Comparison of ENCODE assay signal across 9 mouse cellular contexts in the genomic region with DNA sequence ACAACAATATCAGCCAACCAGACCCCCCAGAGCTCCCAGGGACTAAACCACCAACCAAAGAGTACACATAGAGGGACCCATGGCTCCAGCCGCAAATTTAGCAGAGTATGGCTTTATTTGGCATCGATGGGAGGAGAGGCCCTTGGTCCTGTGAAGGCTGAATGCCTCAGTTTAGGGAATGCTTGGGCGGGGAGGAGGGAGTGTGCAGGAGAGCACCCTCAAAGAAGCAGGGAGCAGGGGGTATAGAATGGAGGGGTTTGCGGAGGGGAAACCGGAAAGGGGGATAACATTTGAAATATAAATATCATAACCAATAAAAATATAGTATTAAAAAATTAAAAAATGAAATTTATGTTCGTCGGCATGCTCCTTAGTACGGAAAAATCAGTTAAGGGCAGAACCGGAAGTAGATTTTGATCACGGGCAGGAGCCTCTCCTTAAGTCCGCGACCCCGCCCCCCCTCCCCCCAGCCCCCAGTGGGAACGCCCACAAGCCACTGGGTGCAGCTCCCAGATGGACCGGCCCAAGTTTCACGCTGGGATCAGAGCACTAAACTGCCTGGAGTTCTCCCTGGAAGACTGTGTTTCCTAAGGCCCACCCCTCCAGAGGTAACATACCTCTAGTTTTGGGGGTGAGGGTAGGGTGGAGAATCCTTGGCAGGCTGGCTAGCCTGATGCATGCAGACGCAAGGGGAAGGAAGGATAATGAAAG. TPM values are rescaled to one million over a fixed set of nuclear protein-coding genes. Genes with fewer than 3 reads are reported as not detected.
DNase-seq lines count a peak whose midpoint lies in the region; ATAC-seq lines count a peak whose summit lies in the region.
"Had no signal": no experiment of that assay in that cellular context is flagged by ENCODE, and none has a peak within 500 bp of the region (broad histone marks: within the 10 kb centered on the region; RNA-seq: fewer than 3 reads in every experiment).

No protein-coding gene starts in this region.

- ATAC-seq in lung, embryonic 15.5 days (ENCODE audit: borderline replicate concordance, extremely low read depth, low FRiP score, low TSS enrichment), result peak; percentile 77
- no peak for ATAC-seq in hindbrain, embryonic 11.5 days (ENCODE audit: low FRiP score)
- no peak for ATAC-seq in liver, embryonic 16.5 days (ENCODE audit: low read depth)
- ATAC-seq in stomach, embryonic 16.5 days (ENCODE audit: insufficient read depth, low FRiP score), result no peak

- no peaks in the 10 kb centered on the region for H3K27me3 ChIP-seq in lung, embryonic 15.5 days
- H3K27me3 ChIP-seq in hindbrain, embryonic 11.5 days (ENCODE audit: control insufficient read depth, insufficient read depth, low read length), result no peaks in the 10 kb centered on the region
- H3K27me3 ChIP-seq in liver, embryonic 16.5 days (ENCODE audit: control insufficient read depth, insufficient read depth, low read depth, low read length), result no peaks in the 10 kb centered on the region
- H3K27me3 ChIP-seq in stomach, embryonic 16.5 days (ENCODE audit: control insufficient read depth, insufficient read depth, low read length), result no peaks in the 10 kb centered on the region
- H3K27me3 ChIP-seq: megakaryocyte, embryonic 14.5 days had no signal

- peak overlapping the region; percentile 63 for H3K4me2 ChIP-seq in lung, embryonic 15.5 days
- H3K4me2 ChIP-seq in hindbrain, embryonic 11.5 days (replicated peaks; ENCODE audit: low read depth, low read length), result peak overlapping the region; percentile 38
- 0 out of 2 replicates have a peak overlapping the region, but pooled peaks have one; percentile 21 for H3K4me2 ChIP-seq in liver, embryonic 16.5 days (ENCODE audit: low read depth, low read length)
- peak overlapping the region; percentile 58 for H3K4me2 ChIP-seq in stomach, embryonic 16.5 days (ENCODE audit: low read depth, low read length)

- H3K36me3 ChIP-seq in lung, embryonic 15.5 days, result no peaks in the 10 kb centered on the region
- H3K36me3 ChIP-seq in hindbrain, embryonic 11.5 days (ENCODE audit: control insufficient read depth, insufficient read depth, low read length), result no peaks in the 10 kb centered on the region
- no peaks in the 10 kb centered on the region for H3K36me3 ChIP-seq in liver, embryonic 16.5 days (ENCODE audit: control insufficient read depth, insufficient read depth)
- H3K36me3 ChIP-seq in stomach, embryonic 16.5 days (ENCODE audit: control insufficient read depth, insufficient read depth, low read length), result no peaks in the 10 kb centered on the region

- no peaks in the 10 kb centered on the region for H3K9me3 ChIP-seq in lung, embryonic 15.5 days
- no peaks in the 10 kb centered on the region for H3K9me3 ChIP-seq in hindbrain, embryonic 11.5 days (ENCODE audit: control insufficient read depth, low read length)
- H3K9me3 ChIP-seq in liver, embryonic 16.5 days (replicated peaks; ENCODE audit: control insufficient read depth, low read length), result no peaks in the 10 kb centered on the region
- H3K9me3 ChIP-seq in stomach, embryonic 16.5 days (replicated peaks; ENCODE audit: control insufficient read depth, low read length), result no peaks in the 10 kb centered on the region

- peaks cover 4% of the 10 kb centered on the region; the same call in 1 of the 2 replicates for H3K4me1 ChIP-seq in lung, embryonic 15.5 days
- no peaks in the 10 kb centered on the region for H3K4me1 ChIP-seq in hindbrain, embryonic 11.5 days (replicated peaks; ENCODE audit: control insufficient read depth, insufficient read depth, low read length)
- no peaks in the 10 kb centered on the region for H3K4me1 ChIP-seq in liver, embryonic 16.5 days (ENCODE audit: control insufficient read depth, low read depth, low read length)
- no peaks in the 10 kb centered on the region for H3K4me1 ChIP-seq in stomach, embryonic 16.5 days (ENCODE audit: control insufficient read depth, insufficient read depth, low read length)
- H3K4me1 ChIP-seq: megakaryocyte, embryonic 14.5 days had no signal

- H3K4me3 ChIP-seq in lung, embryonic 15.5 days, result peak overlapping the region; percentile 41
- H3K4me3 ChIP-seq in hindbrain, embryonic 11.5 days (ENCODE audit: low read depth, low read length), result 0 out of 2 replicates have a peak overlapping the region, but pooled peaks have one; percentile 14
- 0 out of 2 replicates have a peak overlapping the region, but pooled peaks have one; percentile 8 for H3K4me3 ChIP-seq in liver, embryonic 16.5 days (ENCODE audit: low read depth, low read length)
- peak overlapping the region; percentile 42 for H3K4me3 ChIP-seq in stomach, embryonic 16.5 days (replicated peaks; ENCODE audit: low read length)
- H3K4me3 ChIP-seq: megakaryocyte, embryonic 14.5 days had no signal

- no peak for DNase-seq in lung, adult 18-20 months
- DNase-seq in hindbrain, embryonic 11.5 days (ENCODE audit: low spot score), result peak; percentile 34
- DNase-seq in urinary bladder, postnatal 4 days (ENCODE audit: low spot score in 2 of 2), result no peak
- DNase-seq in kidney, postnatal 36 days, result no peak
- no peak for DNase-seq in adrenal gland, adult 8-10 months

- WGBS in lung, embryonic 15.5 days, result 6% methylated on average over 17 of the region's 17 CpGs
- 14% methylated on average over 17 of the region's 17 CpGs for WGBS in hindbrain, embryonic 11.5 days
- WGBS in liver, embryonic 16.5 days (ENCODE audit: insufficient replicate concordance), result 11% methylated on average over 17 of the region's 17 CpGs
- 6% methylated on average over 17 of the region's 17 CpGs for WGBS in stomach, embryonic 16.5 days

- H3K27ac ChIP-seq in lung, embryonic 15.5 days, result no peak overlapping the region
- H3K27ac ChIP-seq in hindbrain, embryonic 11.5 days (ENCODE audit: low read depth, low read length), result no peak overlapping the region
- H3K27ac ChIP-seq in liver, embryonic 16.5 days (ENCODE audit: low read length), result no peak overlapping the region
- H3K27ac ChIP-seq in stomach, embryonic 16.5 days (ENCODE audit: low read length), result no peak overlapping the region

- H3K9ac ChIP-seq in lung, embryonic 15.5 days, result no peak overlapping the region; the same call in 1 of the 2 replicates
- H3K9ac ChIP-seq in hindbrain, embryonic 11.5 days (ENCODE audit: low read depth, low read length), result 0 out of 2 replicates have a peak overlapping the region, but pooled peaks have one; percentile 15
- no peak overlapping the region for H3K9ac ChIP-seq in liver, embryonic 16.5 days (ENCODE audit: low read depth, low read length)
- peak overlapping the region; percentile 55 for H3K9ac ChIP-seq in stomach, embryonic 16.5 days (ENCODE audit: low read length)

RNA-seq across cellular contexts. Expression of gene Zfp60, which starts 34.1 kb away (rescaled TPM):
- 33.8 and 38.9 TPM in 2 replicates for polyA plus RNA-seq in lung, embryonic 15.5 days (2015; fragmentation: Nextera tagmentation; extraction: Ambion mirVana)
- polyA plus RNA-seq in hindbrain, embryonic 11.5 days (2014; fragmentation: Nextera tagmentation; extraction: Ambion mirVana), result 90.6 and 93.9 TPM in 2 replicates
- polyA plus RNA-seq in liver, embryonic 16.5 days (2015; fragmentation: Nextera tagmentation; extraction: Ambion mirVana), result 4.1 and 4.3 TPM in 2 replicates
- polyA plus RNA-seq in stomach, embryonic 16.5 days (2015; fragmentation: Nextera tagmentation; extraction: Ambion mirVana), result 27.8 and 28.2 TPM in 2 replicates
- 10 to 100 TPM; 15.6 to 25.6 (median 19.2) TPM for total RNA-seq in adrenal gland, adult 8-10 months (2022)

RNA-seq across cellular contexts. Expression of gene Zfp626, which starts 41.7 kb away (rescaled TPM):
- 1.9 and 2.5 TPM in 2 replicates for polyA plus RNA-seq in lung, embryonic 15.5 days (2015; fragmentation: Nextera tagmentation; extraction: Ambion mirVana)
- 2.4 and 2.6 TPM in 2 replicates for polyA plus RNA-seq in hindbrain, embryonic 11.5 days (2014; fragmentation: Nextera tagmentation; extraction: Ambion mirVana)
- polyA plus RNA-seq in liver, embryonic 16.5 days (2015; fragmentation: Nextera tagmentation; extraction: Ambion mirVana), result 0.55 and 0.58 TPM in 2 replicates
- polyA plus RNA-seq in stomach, embryonic 16.5 days (2015; fragmentation: Nextera tagmentation; extraction: Ambion mirVana), result 1.9 and 2.5 TPM in 2 replicates
- total RNA-seq in adrenal gland, adult 8-10 months (2022), result 10 to 100 TPM in 1 of 4 experiments, 1 to 10 TPM in 3; 7.4 to 11.0 (median 9.1) TPM

Comparison
In these comparisons a context has a peak if more than half of its experiments do, and no peak if none do; other contexts are left out.
1. H3K9ac ChIP-seq: peak in hindbrain, embryonic 11.5 days (single experiment) and stomach, embryonic 16.5 days (single experiment); none in lung, embryonic 15.5 days (single experiment) and liver, embryonic 16.5 days (single experiment).
2. Peak in every context shown above with its lines, with median percentiles within 50 percentile points of each other: H3K4me2 ChIP-seq and H3K4me3 ChIP-seq.